Mouse (Mus musculus) brain, embryonic 14.5 days (tissue): ENCODE data around the gene Fcamr.

Source experiments
- CTCF ChIP-seq: fragments of 200-500 bp; IDR thresholded peaks from 2 replicates; pipeline ENCODE4 v1.5.1; 2012; ENCODE audit warnings: inconsistent platforms, mild to moderate bottlenecking, moderate library complexity, borderline replicate concordance; ENCODE audit not compliant: insufficient read depth, insufficient read length; ENCODE audit errors: extremely low read depth
- POLR2A ChIP-seq: fragments of 200-500 bp; IDR thresholded peaks from 2 replicates; pipeline ENCODE4 v1.6.1; 2012; ENCODE audit warnings: mild to moderate bottlenecking, inconsistent platforms, borderline replicate concordance; ENCODE audit not compliant: poor library complexity, insufficient read depth, insufficient read length, severe bottlenecking; ENCODE audit errors: extremely low read depth

GRCm38 (mm10) chr1:130769925-130770324 lies 30.8 kb upstream of the Fcamr start:
- TF ChIP-seq POLR2A = no peak
- TF ChIP-seq CTCF = no peak
